Comparison of ENCODE assay signal across 27 mouse cellular contexts in genomic region chr19:5977717-5978116, GRCm38 (mm10). TPM values are rescaled to one million over a fixed set of nuclear protein-coding genes. Genes with fewer than 3 reads are reported as not detected.
DNase-seq lines count a peak whose midpoint lies in the region; ATAC-seq and TF ChIP-seq lines count a peak whose summit lies in the region.
"Had no signal": no experiment of that assay in that cellular context is flagged by ENCODE, and none has a peak within 500 bp of the region (broad histone marks: within the 10 kb centered on the region; RNA-seq: fewer than 3 reads in every experiment).

No protein-coding gene starts in this region.

- H3K4me3 ChIP-seq in heart, embryonic 12.5 days = no peak overlapping the region
- H3K4me3 ChIP-seq in embryonic facial prominence, embryonic 13.5 days = no peak overlapping the region
- no peak overlapping the region for H3K4me3 ChIP-seq in limb, embryonic 14.5 days (replicated peaks; ENCODE audit: low read length)
- H3K4me3 ChIP-seq in intestine, embryonic 16.5 days (ENCODE audit: low read length) = no peak overlapping the region
- H3K4me3 ChIP-seq: forebrain, embryonic 13.5 days; heart, embryonic 13.5 days; hindbrain, embryonic 12.5 days; liver, embryonic 13.5 days; megakaryocyte, embryonic 14.5 days; neural tube, embryonic 12.5 days; stomach, embryonic 15.5 days had no signal

- H3K9ac ChIP-seq in heart, embryonic 12.5 days = no peak overlapping the region
- no peak overlapping the region for H3K9ac ChIP-seq in embryonic facial prominence, embryonic 13.5 days
- no peak overlapping the region for H3K9ac ChIP-seq in limb, embryonic 14.5 days (ENCODE audit: low read depth, low read length, severe bottlenecking)
- H3K9ac ChIP-seq in intestine, embryonic 16.5 days (ENCODE audit: low read depth, low read length) = no peak overlapping the region
- H3K9ac ChIP-seq: forebrain, embryonic 13.5 days; heart, embryonic 13.5 days; hindbrain, embryonic 12.5 days; liver, embryonic 13.5 days; neural tube, embryonic 12.5 days; stomach, embryonic 15.5 days had no signal

- WGBS in heart, embryonic 12.5 days = 82% methylated on average over 3 of the region's 3 CpGs
- WGBS in embryonic facial prominence, embryonic 13.5 days = 47% methylated on average over 3 of the region's 3 CpGs
- 47% methylated on average over 3 of the region's 3 CpGs for WGBS in limb, embryonic 14.5 days
- 88% methylated on average over 3 of the region's 3 CpGs for WGBS in intestine, embryonic 16.5 days

- TF ChIP-seq POLR2A in limb, embryonic 14.5 days (IDR thresholded peaks at IDR 0.05; ENCODE audit: borderline replicate concordance, extremely low read depth, insufficient read depth, insufficient read length) = no peak

- no peak overlapping the region for H3K27ac ChIP-seq in heart, embryonic 12.5 days (ENCODE audit: poor library complexity, severe bottlenecking)
- H3K27ac ChIP-seq in embryonic facial prominence, embryonic 13.5 days = peak overlapping the region; percentile 74
- peak overlapping the region; percentile 11; the same call in 1 of the 2 replicates for H3K27ac ChIP-seq in limb, embryonic 14.5 days (replicated peaks; ENCODE audit: low read depth, low read length)
- no peak overlapping the region for H3K27ac ChIP-seq in intestine, embryonic 16.5 days (ENCODE audit: low read length)
- H3K27ac ChIP-seq: forebrain, embryonic 13.5 days; heart, embryonic 13.5 days; hindbrain, embryonic 12.5 days; kidney, postnatal 0 days; liver, embryonic 13.5 days; neural tube, embryonic 12.5 days; stomach, embryonic 15.5 days had no signal

- peak; percentile 44 to 45 for DNase-seq in heart, postnatal 10 days
- DNase-seq in adipocyte (ENCODE audit: low spot score) = peak; percentile 94
- DNase-seq in limb, embryonic 14.5 days (ENCODE audit: low spot score) = peak; percentile 54
- no peak for DNase-seq in frontal cortex, postnatal 36 days (ENCODE audit: low spot score in 2 of 2)
- DNase-seq: cerebellum, adult 11-12 months; layer of hippocampus, postnatal 36 days; liver, embryonic 13.5 days had no signal

- H3K27me3 ChIP-seq in heart, embryonic 12.5 days (replicated peaks) = no peaks in the 10 kb centered on the region
- no peaks in the 10 kb centered on the region for H3K27me3 ChIP-seq in embryonic facial prominence, embryonic 13.5 days
- no peaks in the 10 kb centered on the region for H3K27me3 ChIP-seq in limb, embryonic 14.5 days (ENCODE audit: control insufficient read depth, insufficient read depth, low read length)
- H3K27me3 ChIP-seq in intestine, embryonic 16.5 days (replicated peaks; ENCODE audit: control insufficient read depth, insufficient read depth, low read length) = no peaks in the 10 kb centered on the region
- H3K27me3 ChIP-seq: forebrain, embryonic 13.5 days; heart, embryonic 13.5 days; hindbrain, embryonic 12.5 days; liver, embryonic 13.5 days; neural tube, embryonic 12.5 days; stomach, embryonic 15.5 days had no signal

- no peaks in the 10 kb centered on the region for H3K36me3 ChIP-seq in heart, embryonic 12.5 days
- no peaks in the 10 kb centered on the region for H3K36me3 ChIP-seq in embryonic facial prominence, embryonic 13.5 days
- no peaks in the 10 kb centered on the region for H3K36me3 ChIP-seq in limb, embryonic 14.5 days (ENCODE audit: control insufficient read depth, insufficient read depth, low read length)
- H3K36me3 ChIP-seq in intestine, embryonic 16.5 days (ENCODE audit: control insufficient read depth, insufficient read depth, low read length) = no peaks in the 10 kb centered on the region
- H3K36me3 ChIP-seq: G1E; heart, embryonic 13.5 days; hindbrain, embryonic 12.5 days; liver, embryonic 13.5 days; neural tube, embryonic 12.5 days; stomach, embryonic 15.5 days had no signal

- no peaks in the 10 kb centered on the region for H3K4me1 ChIP-seq in heart, embryonic 12.5 days (replicated peaks)
- peaks cover 6% of the 10 kb centered on the region for H3K4me1 ChIP-seq in embryonic facial prominence, embryonic 13.5 days
- no peaks in the 10 kb centered on the region for H3K4me1 ChIP-seq in limb, embryonic 14.5 days (ENCODE audit: control insufficient read depth, insufficient read depth, low read length)
- no peaks in the 10 kb centered on the region for H3K4me1 ChIP-seq in intestine, embryonic 16.5 days (ENCODE audit: control insufficient read depth, insufficient read depth, low read length)
- H3K4me1 ChIP-seq: forebrain, embryonic 13.5 days; heart, embryonic 13.5 days; hindbrain, embryonic 12.5 days; neural tube, embryonic 12.5 days; stomach, embryonic 15.5 days had no signal

- H3K9me3 ChIP-seq in heart, embryonic 12.5 days (replicated peaks) = no peaks in the 10 kb centered on the region
- no peaks in the 10 kb centered on the region for H3K9me3 ChIP-seq in embryonic facial prominence, embryonic 13.5 days
- H3K9me3 ChIP-seq in limb, embryonic 14.5 days (ENCODE audit: control insufficient read depth, low read length) = no peaks in the 10 kb centered on the region
- H3K9me3 ChIP-seq in intestine, embryonic 16.5 days (ENCODE audit: control insufficient read depth, low read length) = no peaks in the 10 kb centered on the region
- H3K9me3 ChIP-seq: forebrain, embryonic 13.5 days; G1E; heart, embryonic 13.5 days; hindbrain, embryonic 12.5 days; liver, embryonic 13.5 days; megakaryocyte, embryonic 14.5 days; neural tube, embryonic 12.5 days; stomach, embryonic 15.5 days had no signal

- no peak for ATAC-seq in heart, embryonic 12.5 days (ENCODE audit: insufficient number of reproducible peaks, low FRiP score)
- no peak for ATAC-seq in embryonic facial prominence, embryonic 13.5 days (ENCODE audit: insufficient number of reproducible peaks, insufficient read depth, low FRiP score, low TSS enrichment, low read depth)
- ATAC-seq in limb, embryonic 14.5 days (ENCODE audit: low FRiP score, low read depth) = no peak
- ATAC-seq in intestine, embryonic 16.5 days = no peak
- ATAC-seq: CD4-positive, CD25-positive, alpha-beta regulatory T cell, adult 4 months; forebrain, embryonic 13.5 days had no signal

- intact Hi-C loops in heart, postnatal 10 days (cut with DNase I) = no loop called here

- H3K4me2 ChIP-seq in heart, embryonic 12.5 days = no peak overlapping the region
- H3K4me2 ChIP-seq in embryonic facial prominence, embryonic 13.5 days = no peak overlapping the region
- no peak overlapping the region for H3K4me2 ChIP-seq in limb, embryonic 14.5 days (replicated peaks; ENCODE audit: low read depth, low read length, severe bottlenecking)
- no peak overlapping the region for H3K4me2 ChIP-seq in intestine, embryonic 16.5 days (ENCODE audit: low read depth, low read length)
- H3K4me2 ChIP-seq: forebrain, embryonic 13.5 days; heart, embryonic 13.5 days; hindbrain, embryonic 12.5 days; liver, embryonic 13.5 days; neural tube, embryonic 12.5 days; stomach, embryonic 15.5 days had no signal

RNA-seq across cellular contexts. Expression of gene Slc22a20, which starts 8.2 kb away (rescaled TPM):
- total RNA-seq in heart, postnatal 10 days (2021) = not detected
- polyA plus RNA-seq in heart, embryonic 12.5 days (2016; fragmentation: Nextera tagmentation; extraction: Ambion mirVana) = not detected in 2 replicates
- not detected in 2 replicates for polyA plus RNA-seq in embryonic facial prominence, embryonic 13.5 days (2015; fragmentation: Nextera tagmentation; extraction: Ambion mirVana)
- not detected in 2 replicates for polyA plus RNA-seq in limb, embryonic 14.5 days (2012; rRNA removed)
- polyA plus RNA-seq in limb, embryonic 14.5 days (2014; fragmentation: Nextera tagmentation; extraction: Ambion mirVana) = not detected in 2 replicates
- not detected in 2 replicates for polyA plus RNA-seq in intestine, embryonic 16.5 days (2015; fragmentation: Nextera tagmentation; extraction: Ambion mirVana)
- total RNA-seq: adrenal gland, adult 18-20 months; G1E; layer of hippocampus, adult 18-20 months; layer of hippocampus, postnatal 36 days; left cerebral cortex, postnatal 36 days had no signal
- polyA plus RNA-seq: brain, embryonic 14.5 days; CD4-positive, CD25-positive, alpha-beta regulatory T cell, adult 4 months; forebrain, embryonic 13.5 days; G1E; heart, embryonic 13.5 days; hindbrain, embryonic 12.5 days; intestine, embryonic 14.5 days; kidney, postnatal 0 days; liver, embryonic 13.5 days; lung, embryonic 16.5 days; neural tube, embryonic 12.5 days; spleen, adult 2 months; stomach, embryonic 15.5 days; thymus, postnatal 0 days had no signal

RNA-seq across cellular contexts. Expression of gene Pola2, which starts 13.7 kb away (rescaled TPM):
- 10 to 100 TPM; 21.1 TPM for total RNA-seq in heart, postnatal 10 days (2021)
- polyA plus RNA-seq in heart, embryonic 12.5 days (2016; fragmentation: Nextera tagmentation; extraction: Ambion mirVana) = 49.3 and 51.1 TPM in 2 replicates
- 74.5 and 79.5 TPM in 2 replicates for polyA plus RNA-seq in embryonic facial prominence, embryonic 13.5 days (2015; fragmentation: Nextera tagmentation; extraction: Ambion mirVana)
- polyA plus RNA-seq in limb, embryonic 14.5 days (2012; rRNA removed) = 87.9 and 109 TPM in 2 replicates
- 65.8 and 66.3 TPM in 2 replicates for polyA plus RNA-seq in limb, embryonic 14.5 days (2014; fragmentation: Nextera tagmentation; extraction: Ambion mirVana)
- polyA plus RNA-seq in intestine, embryonic 16.5 days (2015; fragmentation: Nextera tagmentation; extraction: Ambion mirVana) = 58.4 and 61.7 TPM in 2 replicates

RNA-seq across cellular contexts. Expression of gene Capn1, which starts 38.0 kb away (rescaled TPM):
- 10 to 100 TPM; 32.6 to 37.8 TPM for total RNA-seq in heart, postnatal 10 days (2021)
- 8.2 and 8.4 TPM in 2 replicates for polyA plus RNA-seq in heart, embryonic 12.5 days (2016; fragmentation: Nextera tagmentation; extraction: Ambion mirVana)
- 8.1 and 10.3 TPM in 2 replicates for polyA plus RNA-seq in embryonic facial prominence, embryonic 13.5 days (2015; fragmentation: Nextera tagmentation; extraction: Ambion mirVana)
- polyA plus RNA-seq in limb, embryonic 14.5 days (2012; rRNA removed) = 29.0 and 33.4 TPM in 2 replicates
- 18.0 and 19.7 TPM in 2 replicates for polyA plus RNA-seq in limb, embryonic 14.5 days (2014; fragmentation: Nextera tagmentation; extraction: Ambion mirVana)
- 11.8 and 12.4 TPM in 2 replicates for polyA plus RNA-seq in intestine, embryonic 16.5 days (2015; fragmentation: Nextera tagmentation; extraction: Ambion mirVana)

RNA-seq across cellular contexts. Expression of gene Cdc42ep2, which starts 53.1 kb away (rescaled TPM):
- 10 to 100 TPM; 14.0 to 16.0 TPM for total RNA-seq in heart, postnatal 10 days (2021)
- polyA plus RNA-seq in heart, embryonic 12.5 days (2016; fragmentation: Nextera tagmentation; extraction: Ambion mirVana) = 6.5 and 7.3 TPM in 2 replicates
- 4.7 TPM in 2 replicates for polyA plus RNA-seq in embryonic facial prominence, embryonic 13.5 days (2015; fragmentation: Nextera tagmentation; extraction: Ambion mirVana)
- 9.7 and 10.0 TPM in 2 replicates for polyA plus RNA-seq in limb, embryonic 14.5 days (2012; rRNA removed)
- polyA plus RNA-seq in limb, embryonic 14.5 days (2014; fragmentation: Nextera tagmentation; extraction: Ambion mirVana) = 6.5 and 8.0 TPM in 2 replicates
- 14.7 and 15.1 TPM in 2 replicates for polyA plus RNA-seq in intestine, embryonic 16.5 days (2015; fragmentation: Nextera tagmentation; extraction: Ambion mirVana)

Comparison
In these comparisons a context has a peak if more than half of its experiments do, and no peak if none do; other contexts are left out.
1. DNase-seq: peak in heart, postnatal 10 days (2 of 2), adipocyte (single experiment) and limb, embryonic 14.5 days (single experiment); none in frontal cortex, postnatal 36 days (0 of 2).
2. H3K27ac ChIP-seq: peak in embryonic facial prominence, embryonic 13.5 days (single experiment) and limb, embryonic 14.5 days (single experiment); none in heart, embryonic 12.5 days (single experiment) and intestine, embryonic 16.5 days (single experiment).